Mouse (Mus musculus): ENCODE data around the gene Ttll13.

- no peak for TF ChIP-seq CTCF (IDR thresholded peaks at IDR 0.05; ENCODE audit: low read depth)
- no peak for TF ChIP-seq EP300 (IDR thresholded peaks at IDR 0.05; ENCODE audit: low read depth)
Measured at GRCm38 (mm10) chr7:80285725-80286124, 39.5 kb downstream of the Ttll13 start.

All from liver, postnatal 0 days (tissue).